Mouse (Mus musculus) thymus, adult 2 months (tissue): Measurements from ENCODE around the gene Cebpb.

ENCODE experiments used
- CTCF ChIP-seq: fragments of 200-500 bp; IDR thresholded peaks from 2 replicates; pipeline ENCODE4 v1.5.1; 2012; ENCODE audit warnings: mild to moderate bottlenecking, control low read depth, low read length, moderate library complexity, borderline replicate concordance; ENCODE audit not compliant: control insufficient read depth, poor library complexity, insufficient read depth; ENCODE audit errors: extremely low read depth
- POLR2A ChIP-seq: fragments of 200-500 bp; IDR thresholded peaks from 2 replicates; pipeline ENCODE4 v1.6.1; 2012; ENCODE audit warnings: mild to moderate bottlenecking, low read length, control low read depth, moderate library complexity; ENCODE audit not compliant: control insufficient read depth, poor library complexity, insufficient read depth; ENCODE audit errors: extremely low read depth

GRCm38 (mm10) chr2:167727161-167727560 lies 38.4 kb downstream of the Cebpb start:
- TF ChIP-seq POLR2A, result no peak
- no peak for TF ChIP-seq CTCF
